Mouse (Mus musculus): ENCODE measurements at regions not wholly inside any gene's neighbourhood (a gene's known extent, or its start where the extent isn't known, plus 50 kb on each side); places are given as distances from the start of the nearest gene placed in this dataset.

- DNase-seq (ENCODE audit: low spot score in 2 of 2) = peak; percentile 3 to 6
Observed at GRCm38 (mm10) chrX:19597302-19597701, 116.2 kb upstream of the Tex13c3 start.

GRCm38 (mm10) chrX:19555944-19556343, 74.8 kb upstream of the Tex13c3 start:
- peak in 1 of 2 experiments; percentile 2 for DNase-seq (ENCODE audit: low spot score in 2 of 2)

Measured in right cerebral cortex, adult 2 months (tissue).